Mouse (Mus musculus) limb, embryonic 11.5 days (tissue): ENCODE data around the gene Slc22a19. TPM values are rescaled to one million over a fixed set of nuclear protein-coding genes. Genes with fewer than 3 reads are reported as not detected.
"Not testable (repeated sequence)": the region's sequence is repeated elsewhere in the genome, so short reads cannot be mapped to it uniquely, and the experiment has no call there.

Experiments used
- ATAC-seq: fragments of 200-750 bp; cut with Nextera tagmentation; 2 replicates; pipeline ENCODE4 v1.8.0; 2017; ENCODE audit warnings: low read depth; ENCODE audit not compliant: insufficient number of reproducible peaks, low FRiP score, low TSS enrichment
- DNase-seq: peaks from one replicate; pipeline ENCODE4 v3.0.0-alpha.2; 2015; ENCODE audit warnings: low spot score
- H3K27ac ChIP-seq: fragments of 300-500 bp; sonication (generic); replicated peaks from 2 replicates; pipeline ENCODE4 v1.5.1; 2014; ENCODE audit warnings: low read depth, mild to moderate bottlenecking, low read length
- H3K27me3 ChIP-seq: fragments of 300-500 bp; sonication (generic); 2 replicates; pipeline ENCODE4 v1.6.1; 2014; ENCODE audit warnings: mild to moderate bottlenecking, low read length, mixed read lengths; ENCODE audit not compliant: control insufficient read depth, insufficient read depth
- H3K36me3 ChIP-seq: fragments of 300-500 bp; sonication (generic); 2 replicates; pipeline ENCODE4 v1.6.1; 2014; ENCODE audit warnings: mild to moderate bottlenecking, low read length, moderate library complexity, mixed read lengths; ENCODE audit not compliant: control insufficient read depth, insufficient read depth
- H3K4me1 ChIP-seq: fragments of 300-500 bp; sonication (generic); 2 replicates; pipeline ENCODE4 v1.6.1; 2014; ENCODE audit warnings: low read length, mixed read lengths; ENCODE audit not compliant: control insufficient read depth, insufficient read depth
- H3K4me2 ChIP-seq: fragments of 300-500 bp; sonication (generic); 2 replicates; pipeline ENCODE4 v1.6.1; 2014; ENCODE audit warnings: low read depth, mild to moderate bottlenecking, moderate library complexity; ENCODE audit not compliant: severe bottlenecking
- H3K4me3 ChIP-seq: fragments of 300-500 bp; sonication (generic); 2 replicates; pipeline ENCODE4 v1.5.1; 2014; ENCODE audit warnings: low read depth, low read length
- H3K9ac ChIP-seq: fragments of 300-500 bp; sonication (generic); 2 replicates; pipeline ENCODE4 v1.6.1; 2014; ENCODE audit warnings: mild to moderate bottlenecking, low read length
- H3K9me3 ChIP-seq: fragments of 300-500 bp; sonication (generic); 2 replicates; pipeline ENCODE4 v1.6.1; 2016; ENCODE audit warnings: low read length; ENCODE audit not compliant: control insufficient read depth
- WGBS: fragments of 180-500 bp; shearing (Covaris S2); extraction: QIAGEN DNeasy Blood & Tissue Kit; methylation state at CpG from one replicate; pipeline ENCODE4 v1.1.7; 2014; 5-methylcytosine and 5-hydroxymethylcytosine counted together
- polyA plus RNA-seq: library from polyadenylated mRNA; unstranded; fragments of >200 nt; fragmentation: Nextera tagmentation; extraction: Ambion mirVana; gene quantifications from 2 replicates; pipeline ENCODE4 v1.2.1, GENCODE M21; 2014

The Slc22a19 gene
- not detected in 2 replicates for polyA plus RNA-seq

- H3K27me3 ChIP-seq, result no peaks in the 10 kb centered on the region
- no peak for DNase-seq
- no peaks in the 10 kb centered on the region for H3K9me3 ChIP-seq
- no peak within 1 kb of the TSS for H3K4me3 ChIP-seq
- H3K9ac ChIP-seq, result no peak within 1 kb of the TSS
- H3K4me2 ChIP-seq, result no peak within 1 kb of the TSS
- ATAC-seq, result no peak
- H3K4me1 ChIP-seq, result no peaks in the 10 kb centered on the region
- no peaks in the 10 kb centered on the region for H3K36me3 ChIP-seq
- no peak within 1 kb of the TSS for H3K27ac ChIP-seq
Measured at GRCm38 (mm10) chr19:7711148-7711547, at the start of gene Slc22a19. Gene Slc22a19, minus strand, starts transcription at chr19:7711310.

GRCm38 (mm10) chr19:7753371-7753770 is 42.3 kb upstream of the Slc22a19 start:
- not testable (repeated sequence) for H3K27ac ChIP-seq, H3K4me3 ChIP-seq, H3K9ac ChIP-seq, ATAC-seq, DNase-seq, H3K4me2 ChIP-seq, H3K27me3 ChIP-seq, H3K9me3 ChIP-seq, H3K36me3 ChIP-seq, H3K4me1 ChIP-seq
- 70% methylated on average over 13 of the region's 13 CpGs for WGBS

- Histone ChIP-seq H3K9ac (no peak overlapping the region), H3K9me3 (no peaks in the 10 kb centered on the region), H3K4me2 (no peak overlapping the region), H3K4me3 (no peak overlapping the region), H3K27me3 (no peaks in the 10 kb centered on the region), H3K4me1 (no peaks in the 10 kb centered on the region), H3K36me3 (no peaks in the 10 kb centered on the region), H3K27ac (no peak overlapping the region)
- no peak for ATAC-seq
- WGBS, result 40% methylated on average over 1 of the region's 1 CpGs
- DNase-seq, result no peak
Measured at GRCm38 (mm10) chr19:7729543-7729942, 18.4 kb upstream of the Slc22a19 start.

- not testable (repeated sequence) for H3K9ac ChIP-seq, H3K27me3 ChIP-seq, H3K36me3 ChIP-seq, H3K27ac ChIP-seq, H3K4me3 ChIP-seq, H3K4me2 ChIP-seq, H3K4me1 ChIP-seq, H3K9me3 ChIP-seq, DNase-seq, ATAC-seq
- WGBS, result 78% methylated on average over 3 of the region's 3 CpGs
Measured at GRCm38 (mm10) chr19:7693104-7693503, 18.0 kb downstream of the Slc22a19 start.

GRCm38 (mm10) chr19:7691259-7691658 is 19.9 kb downstream of the Slc22a19 start:
- Histone ChIP-seq H3K4me3 (no peak overlapping the region), H3K9me3 (no peaks in the 10 kb centered on the region), H3K4me2 (no peak overlapping the region), H3K4me1 (no peaks in the 10 kb centered on the region), H3K9ac (no peak overlapping the region), H3K27ac (no peak overlapping the region), H3K27me3 (no peaks in the 10 kb centered on the region), H3K36me3 (no peaks in the 10 kb centered on the region)
- no peak for ATAC-seq
- WGBS, result 95% methylated on average over 2 of the region's 2 CpGs
- DNase-seq, result no peak

- Histone ChIP-seq H3K4me2 (no peak overlapping the region), H3K9me3 (no peaks in the 10 kb centered on the region), H3K9ac (no peak overlapping the region), H3K27me3 (no peaks in the 10 kb centered on the region), H3K4me1 (no peaks in the 10 kb centered on the region), H3K27ac (no peak overlapping the region), H3K36me3 (no peaks in the 10 kb centered on the region), H3K4me3 (no peak overlapping the region)
- DNase-seq, result no peak
- WGBS, result 90% methylated on average over 1 of the region's 1 CpGs
- no peak for ATAC-seq
Measured at GRCm38 (mm10) chr19:7687988-7688387, 23.1 kb downstream of the Slc22a19 start.

GRCm38 (mm10) chr19:7672033-7672432 is 39.1 kb downstream of the Slc22a19 start:
- no peak for DNase-seq

GRCm38 (mm10) chr19:7648913-7649666 is 62.0 kb downstream of the Slc22a19 start:
- WGBS, result 78% methylated on average over 8 of the region's 8 CpGs
- ATAC-seq, result no peak

More at GRCm38 (mm10) chr19:7672033-7672432, 39.1 kb downstream of the Slc22a19 start:
- no peak overlapping the region for H3K4me3 ChIP-seq
- ATAC-seq, result no peak
- H3K4me2 ChIP-seq, result no peak overlapping the region
- H3K9ac ChIP-seq, result no peak overlapping the region
- no peaks in the 10 kb centered on the region for H3K36me3 ChIP-seq
- no peaks in the 10 kb centered on the region for H3K9me3 ChIP-seq
- H3K27ac ChIP-seq, result no peak overlapping the region
- H3K4me1 ChIP-seq, result no peaks in the 10 kb centered on the region
- no peaks in the 10 kb centered on the region for H3K27me3 ChIP-seq
- 29% methylated on average over 1 of the region's 1 CpGs for WGBS

GRCm38 (mm10) chr19:7633786-7634185 is 77.3 kb downstream of the Slc22a19 start:
- WGBS, result 64% methylated on average over 1 of the region's 1 CpGs
- no peaks in the 10 kb centered on the region for H3K36me3 ChIP-seq
- H3K9ac ChIP-seq, result no peak overlapping the region
- no peaks in the 10 kb centered on the region for H3K27me3 ChIP-seq
- H3K27ac ChIP-seq, result no peak overlapping the region
- ATAC-seq, result no peak
- no peak overlapping the region for H3K4me3 ChIP-seq
- no peak overlapping the region for H3K4me2 ChIP-seq
- no peak for DNase-seq
- no peaks in the 10 kb centered on the region for H3K9me3 ChIP-seq
- H3K4me1 ChIP-seq, result no peaks in the 10 kb centered on the region

More at GRCm38 (mm10) chr19:7648913-7649666, 62.0 kb downstream of the Slc22a19 start:
- no peak overlapping the region for H3K4me3 ChIP-seq
- no peaks in the 10 kb centered on the region for H3K4me1 ChIP-seq
- no peak overlapping the region for H3K4me2 ChIP-seq
- H3K9ac ChIP-seq, result no peak overlapping the region
- no peak overlapping the region for H3K27ac ChIP-seq
- no peaks in the 10 kb centered on the region for H3K9me3 ChIP-seq
- no peak for DNase-seq
- no peaks in the 10 kb centered on the region for H3K36me3 ChIP-seq
- no peaks in the 10 kb centered on the region for H3K27me3 ChIP-seq
